ENCODE assay signal across 14 mouse cellular contexts in the genomic region with DNA sequence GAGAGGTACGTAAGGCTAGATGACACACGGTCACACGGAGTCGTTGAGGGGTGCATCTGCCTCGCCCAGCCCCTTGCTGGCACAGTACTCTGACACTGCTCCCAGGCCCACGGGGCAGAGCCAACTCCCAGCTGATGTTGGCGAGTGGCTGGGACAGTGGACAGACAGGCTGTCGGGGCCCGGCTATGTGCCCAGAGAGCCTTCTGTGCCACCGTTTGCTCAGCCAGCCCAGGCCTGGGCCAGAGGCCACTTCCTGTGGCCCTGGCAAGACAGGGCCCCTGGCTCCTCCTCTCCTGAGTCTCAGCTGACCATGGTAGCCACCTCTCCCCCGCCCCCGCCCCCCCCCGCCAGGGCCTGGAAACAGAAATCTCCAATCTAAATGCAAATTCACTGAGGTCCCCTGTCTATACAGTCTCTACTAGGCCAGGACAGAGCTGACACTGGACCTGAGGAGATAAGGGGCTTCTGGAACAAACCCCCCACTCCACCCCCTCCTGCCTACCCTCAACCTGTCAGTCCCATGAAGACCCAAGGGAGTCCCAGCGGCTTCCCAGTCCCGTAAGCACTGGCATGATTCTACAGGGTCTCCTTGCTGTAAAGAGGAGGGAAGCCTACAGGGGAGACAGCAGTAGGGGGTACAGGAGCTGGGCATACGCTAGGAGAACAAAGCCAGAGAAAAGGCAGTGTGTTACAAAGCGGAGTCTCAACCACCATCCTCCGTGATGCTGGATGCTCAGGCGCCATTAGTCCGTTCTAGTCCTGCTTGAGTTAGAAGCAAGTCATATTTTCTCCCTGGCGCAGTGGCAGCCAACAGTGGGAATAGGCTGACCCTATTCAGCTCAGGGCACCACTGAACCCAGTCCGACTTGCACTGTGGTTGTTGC. TPM values are rescaled to one million over a fixed set of nuclear protein-coding genes. Genes with fewer than 3 reads are reported as not detected.
DNase-seq lines count a peak whose midpoint lies in the region; ATAC-seq and TF ChIP-seq lines count a peak whose summit lies in the region.
"Had no signal": no experiment of that assay in that cellular context is flagged by ENCODE, and none has a peak within 500 bp of the region (broad histone marks: within the 10 kb centered on the region; RNA-seq: fewer than 3 reads in every experiment).

No protein-coding gene starts in this region.

- H3K27me3 ChIP-seq in forebrain, postnatal 0 days (ENCODE audit: insufficient read depth, low read length), result no peaks in the 10 kb centered on the region
- no peaks in the 10 kb centered on the region for H3K27me3 ChIP-seq in midbrain, postnatal 0 days (ENCODE audit: insufficient read depth, low read length)
- H3K27me3 ChIP-seq in lung, postnatal 0 days (replicated peaks; ENCODE audit: insufficient read depth, low read length), result no peaks in the 10 kb centered on the region

- H3K4me3 ChIP-seq in forebrain, postnatal 0 days (ENCODE audit: low read depth, low read length), result no peak overlapping the region
- H3K4me3 ChIP-seq in midbrain, postnatal 0 days (ENCODE audit: low read depth, low read length), result no peak overlapping the region
- no peak overlapping the region for H3K4me3 ChIP-seq in lung, postnatal 0 days (ENCODE audit: low read depth, low read length)
- H3K4me3 ChIP-seq: embryonic facial prominence, embryonic 10.5 days; stomach, embryonic 15.5 days had no signal

- H3K9me3 ChIP-seq in forebrain, postnatal 0 days (ENCODE audit: low read length), result no peaks in the 10 kb centered on the region
- H3K9me3 ChIP-seq in midbrain, postnatal 0 days (ENCODE audit: low read length), result no peaks in the 10 kb centered on the region
- H3K9me3 ChIP-seq in lung, postnatal 0 days (ENCODE audit: low read length), result no peaks in the 10 kb centered on the region
- H3K9me3 ChIP-seq: embryonic facial prominence, embryonic 10.5 days; stomach, embryonic 15.5 days had no signal

- WGBS in forebrain, postnatal 0 days, result 45% methylated on average over 22 of the region's 22 CpGs
- WGBS in midbrain, postnatal 0 days, result 55% methylated on average over 20 of the region's 22 CpGs
- WGBS in lung, postnatal 0 days, result 69% methylated on average over 21 of the region's 22 CpGs

- intact Hi-C loops in heart, postnatal 10 days (cut with DNase I), result no loop called here

- TF ChIP-seq CTCF in forebrain, postnatal 0 days (IDR thresholded peaks at IDR 0.05; ENCODE audit: low read depth), result no peak
- no peak for TF ChIP-seq CTCF in midbrain, postnatal 0 days (IDR thresholded peaks at IDR 0.05)
- no peak for TF ChIP-seq CTCF in lung, postnatal 0 days (IDR thresholded peaks at IDR 0.05)

- ATAC-seq in cerebellum, adult (ENCODE audit: insufficient number of reproducible peaks, low FRiP score, low TSS enrichment), result peak; percentile 86
- ATAC-seq in forebrain, postnatal 0 days, result peak; percentile 69
- peak; percentile 75 for ATAC-seq in midbrain, postnatal 0 days (ENCODE audit: low FRiP score)
- ATAC-seq in lung, postnatal 0 days, result no peak

- no peaks in the 10 kb centered on the region for H3K36me3 ChIP-seq in forebrain, postnatal 0 days (ENCODE audit: insufficient read depth)
- H3K36me3 ChIP-seq in midbrain, postnatal 0 days (ENCODE audit: insufficient read depth, low read length), result no peaks in the 10 kb centered on the region
- H3K36me3 ChIP-seq in lung, postnatal 0 days (ENCODE audit: insufficient read depth, low read length), result no peaks in the 10 kb centered on the region
- H3K36me3 ChIP-seq: embryonic facial prominence, embryonic 10.5 days; stomach, embryonic 15.5 days had no signal

- H3K9ac ChIP-seq in forebrain, postnatal 0 days, result no peak overlapping the region
- no peak overlapping the region for H3K9ac ChIP-seq in midbrain, postnatal 0 days (replicated peaks; ENCODE audit: low read length, poor library complexity, severe bottlenecking)
- no peak overlapping the region for H3K9ac ChIP-seq in lung, postnatal 0 days (replicated peaks; ENCODE audit: low read depth)
- H3K9ac ChIP-seq: stomach, embryonic 15.5 days had no signal

- peak; percentile 9 for DNase-seq in heart, adult 8-10 months (ENCODE audit: low spot score)
- DNase-seq in heart, postnatal 10 days, result no peak
- DNase-seq in forebrain, postnatal 0 days, result no peak
- DNase-seq in midbrain, postnatal 0 days (ENCODE audit: low spot score), result peak; percentile 75
- DNase-seq in kidney, adult 9 months, result no peak
- no peak for DNase-seq in lung, postnatal 0 days (ENCODE audit: low spot score)
- DNase-seq in adrenal gland, adult 8-10 months, result no peak
- DNase-seq: adrenal gland, postnatal 36 days; kidney, adult 11 months had no signal

- H3K4me2 ChIP-seq in forebrain, postnatal 0 days (ENCODE audit: low read depth), result no peak overlapping the region
- no peak overlapping the region for H3K4me2 ChIP-seq in midbrain, postnatal 0 days (ENCODE audit: low read depth, low read length, poor library complexity, severe bottlenecking)
- H3K4me2 ChIP-seq in lung, postnatal 0 days (replicated peaks; ENCODE audit: low read depth, low read length), result no peak overlapping the region
- H3K4me2 ChIP-seq: stomach, embryonic 15.5 days had no signal

- no peaks in the 10 kb centered on the region for H3K4me1 ChIP-seq in forebrain, postnatal 0 days (ENCODE audit: insufficient read depth)
- H3K4me1 ChIP-seq in midbrain, postnatal 0 days (ENCODE audit: insufficient read depth, low read length), result no peaks in the 10 kb centered on the region
- no peaks in the 10 kb centered on the region for H3K4me1 ChIP-seq in lung, postnatal 0 days (ENCODE audit: insufficient read depth, low read depth, low read length)
- H3K4me1 ChIP-seq: stomach, embryonic 15.5 days had no signal

- H3K27ac ChIP-seq in forebrain, postnatal 0 days (ENCODE audit: low read depth, low read length), result no peak overlapping the region
- H3K27ac ChIP-seq in midbrain, postnatal 0 days (ENCODE audit: low read depth, low read length), result no peak overlapping the region
- no peak overlapping the region for H3K27ac ChIP-seq in lung, postnatal 0 days (ENCODE audit: low read length)
- H3K27ac ChIP-seq: embryonic facial prominence, embryonic 10.5 days; macrophage; stomach, embryonic 15.5 days had no signal

- TF ChIP-seq EP300 in lung, postnatal 0 days (IDR thresholded peaks at IDR 0.05), result no peak

RNA-seq across cellular contexts. Expression of gene Scrt2, which starts 24.7 kb away (rescaled TPM):
- total RNA-seq in heart, adult 8-10 months (2022), result not detected
- total RNA-seq in heart, postnatal 10 days (2021), result not detected
- total RNA-seq in forebrain, postnatal 0 days (2014; rRNA removed), result 7.4 and 8.5 TPM in 2 replicates
- polyA plus RNA-seq in forebrain, postnatal 0 days (2015; fragmentation: Nextera tagmentation; extraction: Ambion mirVana), result 3.7 and 4.3 TPM in 2 replicates
- 6.7 and 10.8 TPM in 2 replicates for total RNA-seq in midbrain, postnatal 0 days (2014; rRNA removed)
- 2.2 and 2.3 TPM in 2 replicates for polyA plus RNA-seq in midbrain, postnatal 0 days (2015; fragmentation: Nextera tagmentation; extraction: Ambion mirVana)
- not detected in 2 replicates for polyA plus RNA-seq in lung, postnatal 0 days (2015; fragmentation: Nextera tagmentation; extraction: Ambion mirVana)
- total RNA-seq in adrenal gland, adult 8-10 months (2022), result under 1 TPM; 0.23 to 0.30 (median 0.26) TPM
- total RNA-seq: heart, adult 18-20 months had no signal
- polyA plus RNA-seq: macrophage had no signal

RNA-seq across cellular contexts. Expression of gene Srxn1, which starts 48.7 kb away (rescaled TPM):
- total RNA-seq in heart, adult 8-10 months (2022), result 10 to 100 TPM; 19.5 to 33.1 (median 28.9) TPM
- 10 to 100 TPM; 11.3 to 12.1 TPM for total RNA-seq in heart, postnatal 10 days (2021)
- total RNA-seq in forebrain, postnatal 0 days (2014; rRNA removed), result 18.4 and 27.3 TPM in 2 replicates
- 11.9 and 16.4 TPM in 2 replicates for polyA plus RNA-seq in forebrain, postnatal 0 days (2015; fragmentation: Nextera tagmentation; extraction: Ambion mirVana)
- total RNA-seq in midbrain, postnatal 0 days (2014; rRNA removed), result 24.5 and 46.1 TPM in 2 replicates
- polyA plus RNA-seq in midbrain, postnatal 0 days (2015; fragmentation: Nextera tagmentation; extraction: Ambion mirVana), result 24.8 and 29.5 TPM in 2 replicates
- 8.9 and 9.4 TPM in 2 replicates for polyA plus RNA-seq in lung, postnatal 0 days (2015; fragmentation: Nextera tagmentation; extraction: Ambion mirVana)
- 100 to 1,000 TPM; 134 to 367 (median 207) TPM for total RNA-seq in adrenal gland, adult 8-10 months (2022)

Comparison
In these comparisons a context has a peak if more than half of its experiments do, and no peak if none do; other contexts are left out.
1. DNase-seq: peak in heart, adult 8-10 months (single experiment) and midbrain, postnatal 0 days (single experiment); none in heart, postnatal 10 days (0 of 2), forebrain, postnatal 0 days (single experiment), kidney, adult 9 months (single experiment), lung, postnatal 0 days (single experiment) and adrenal gland, adult 8-10 months (single experiment).